In genomic region chr19:46504822-46505417, GRCm38 (mm10) we compare ENCODE assay signal across 8 mouse cellular contexts. TPM values are rescaled to one million over a fixed set of nuclear protein-coding genes. Genes with fewer than 3 reads are reported as not detected.
DNase-seq lines count a peak whose midpoint lies in the region; ATAC-seq and TF ChIP-seq lines count a peak whose summit lies in the region.

No protein-coding gene starts in this region.

- ATAC-seq in heart, postnatal 0 days (ENCODE audit: insufficient read depth, low read depth), result no peak
- ATAC-seq in lung, embryonic 16.5 days (ENCODE audit: low read depth), result no peak

- no peak for TF ChIP-seq EP300 in heart, postnatal 0 days (IDR thresholded peaks at IDR 0.05; ENCODE audit: low read depth)

- H3K27ac ChIP-seq in ES-E14 (ENCODE audit: insufficient read depth, low read depth, low read length, poor library complexity, severe bottlenecking), result no peak overlapping the region; the same call in 1 of the 2 replicates
- H3K27ac ChIP-seq in heart, postnatal 0 days (ENCODE audit: low read depth), result peak overlapping the region; percentile 100
- H3K27ac ChIP-seq in lung, embryonic 16.5 days (ENCODE audit: low read length), result peak overlapping the region; percentile 100

- TF ChIP-seq CTCF in heart, postnatal 0 days (IDR thresholded peaks at IDR 0.05; ENCODE audit: low read depth), result no peak

- peaks cover 29% of the 10 kb centered on the region for H3K36me3 ChIP-seq in ES-E14 (ENCODE audit: control insufficient read depth, insufficient read depth, low read length, poor library complexity, severe bottlenecking)
- peaks cover 32% of the 10 kb centered on the region for H3K36me3 ChIP-seq in heart, postnatal 0 days (replicated peaks; ENCODE audit: control insufficient read depth, insufficient read depth, low read length)
- H3K36me3 ChIP-seq in lung, embryonic 16.5 days (ENCODE audit: control insufficient read depth, insufficient read depth, low read length), result peaks cover 21% of the 10 kb centered on the region

- H3K27me3 ChIP-seq in heart, postnatal 0 days (ENCODE audit: control insufficient read depth, insufficient read depth, low read length), result no peaks in the 10 kb centered on the region
- no peaks in the 10 kb centered on the region for H3K27me3 ChIP-seq in lung, embryonic 16.5 days (ENCODE audit: control insufficient read depth, insufficient read depth, low read depth, low read length)

- H3K9ac ChIP-seq in ES-E14 (ENCODE audit: insufficient read depth, low read depth, low read length, poor library complexity, severe bottlenecking), result peak overlapping the region; percentile 96; the same call in 1 of the 2 replicates
- peak overlapping the region; percentile 99 for H3K9ac ChIP-seq in heart, postnatal 0 days (replicated peaks; ENCODE audit: low read depth, low read length)
- H3K9ac ChIP-seq in lung, embryonic 16.5 days (ENCODE audit: low read length), result peak overlapping the region; percentile 99

- in situ Hi-C loops in ES-E14 (cut with MboI; ENCODE audit: low sequenced_read_pairs in 2 of 2, unreplicated experiment in 2 of 2), result no loop called here

- peak overlapping the region; percentile 76 to 92 for H3K4me3 ChIP-seq in ES-E14 (ENCODE audit: insufficient read depth in 1 of 2, low read depth in 1 of 2, low read length in 2 of 2, poor library complexity in 1 of 2, severe bottlenecking in 1 of 2)
- peak overlapping the region; percentile 93 for H3K4me3 ChIP-seq in heart, postnatal 0 days (ENCODE audit: low read depth, low read length)
- H3K4me3 ChIP-seq in lung, embryonic 16.5 days (ENCODE audit: low read length), result peak overlapping the region; percentile 91

- H3K4me2 ChIP-seq in heart, postnatal 0 days (ENCODE audit: low read depth, low read length), result peak overlapping the region; percentile 85
- H3K4me2 ChIP-seq in lung, embryonic 16.5 days (ENCODE audit: low read depth, low read length), result peak overlapping the region; percentile 96

- peaks cover 6 to 20% of the 10 kb centered on the region in 2 experiments for H3K4me1 ChIP-seq in ES-E14 (ENCODE audit: control insufficient read depth in 2 of 2, insufficient read depth in 2 of 2, low read length in 2 of 2, poor library complexity in 1 of 2)
- H3K4me1 ChIP-seq in heart, postnatal 0 days (ENCODE audit: control insufficient read depth, insufficient read depth), result peaks cover 51% of the 10 kb centered on the region
- H3K4me1 ChIP-seq in lung, embryonic 16.5 days (replicated peaks; ENCODE audit: control insufficient read depth, insufficient read depth, low read length), result peaks cover 56% of the 10 kb centered on the region

- peak; percentile 23 for DNase-seq in embryo, embryonic 10.5 days (ENCODE audit: low spot score)
- no peak for DNase-seq in embryo, embryonic 9.5 days (ENCODE audit: extremely low spot score)
- no peak for DNase-seq in ES-E14 (ENCODE audit: low read depth, low spot score)
- DNase-seq in heart, postnatal 0 days (ENCODE audit: low spot score), result no peak
- no peak for DNase-seq in Muller cell, postnatal 12 days (ENCODE audit: inconsistent ontology term)
- DNase-seq in right cerebral cortex, adult 2 months (ENCODE audit: low spot score in 2 of 2), result no peak
- no peak for DNase-seq in thymus, postnatal 14 days

- WGBS in heart, postnatal 0 days, result 20% methylated on average over 9 of the region's 9 CpGs
- WGBS in lung, embryonic 16.5 days, result 31% methylated on average over 9 of the region's 9 CpGs

- H3K9me3 ChIP-seq in ES-E14 (ENCODE audit: control insufficient read depth, insufficient read depth, low read depth, low read length), result no peaks in the 10 kb centered on the region
- no peaks in the 10 kb centered on the region for H3K9me3 ChIP-seq in heart, postnatal 0 days (replicated peaks; ENCODE audit: control insufficient read depth, low read length)
- H3K9me3 ChIP-seq in lung, embryonic 16.5 days (ENCODE audit: control insufficient read depth, low read length), result no peaks in the 10 kb centered on the region

TF ChIP-seq in ES-E14, 5 proteins besides CTCF, POLR2A, EP300 and RAD21:
- TF ChIP-seq MAFK (IDR thresholded peaks at IDR 0.05; ENCODE audit: insufficient read depth, low read depth, low read length) (no peak), ZC3H11A (IDR thresholded peaks at IDR 0.05; ENCODE audit: borderline replicate concordance, low read depth, low read length) (no peak), CHD2 (IDR thresholded peaks at IDR 0.05; ENCODE audit: low read depth, low read length) (no peak), HCFC1 (IDR thresholded peaks at IDR 0.05; ENCODE audit: borderline replicate concordance, insufficient read depth, low read length) (no peak), ZNF384 (IDR thresholded peaks at IDR 0.05; ENCODE audit: low read depth, low read length) (no peak)

RNA-seq across cellular contexts. Expression of gene Trim8, which starts 3.4 kb away (rescaled TPM):
- total RNA-seq in ES-E14 (2012; rRNA removed), result 26.1 and 33.2 TPM in 2 replicates
- 35.9 and 48.3 TPM in 2 replicates for total RNA-seq in heart, postnatal 0 days (2014; rRNA removed; ENCODE audit: low replicate concordance)
- 14.3 and 14.6 TPM in 2 replicates for polyA plus RNA-seq in heart, postnatal 0 days (2015; fragmentation: Nextera tagmentation; extraction: Ambion mirVana)
- 22.4 and 24.9 TPM in 2 replicates for polyA plus RNA-seq in lung, embryonic 16.5 days (2015; fragmentation: Nextera tagmentation; extraction: Ambion mirVana)
